Mouse (Mus musculus) cerebellum, adult 2 months (tissue): ENCODE results near the gene Als2cr12.

Source experiments
- CTCF ChIP-seq: fragments of 200-500 bp; IDR thresholded peaks from 2 replicates; pipeline ENCODE4 v1.5.1; 2011; ENCODE audit warnings: low read depth, mild to moderate bottlenecking, control low read depth, low read length, moderate library complexity, borderline replicate concordance; ENCODE audit not compliant: insufficient read depth
- POLR2A ChIP-seq: fragments of 200-500 bp; IDR thresholded peaks from 2 replicates; pipeline ENCODE4 v1.6.1; 2011; ENCODE audit warnings: low read length, control low read depth, borderline replicate concordance; ENCODE audit not compliant: insufficient read depth

- no peak for TF ChIP-seq CTCF
- no peak for TF ChIP-seq POLR2A
Observed at GRCm38 (mm10) chr1:58722115-58722938, 26.5 kb upstream of the Als2cr12 start.
